Mouse (Mus musculus) erythroblast, adult 5-6 weeks (primary cell): ENCODE data around the gene Dtwd1. TPM values are rescaled to one million over a fixed set of nuclear protein-coding genes. Genes with fewer than 3 reads are reported as not detected.
A peak's percentile ranks its signal among the peaks of the same experiment; 100 is the strongest.
"Not testable (repeated sequence)": the region's sequence is repeated elsewhere in the genome, so short reads cannot be mapped to it uniquely, and the experiment has no call there.

ENCODE experiments used
- ATAC-seq: replicated peaks from 2 replicates; pipeline ENCODE4 v1.8.0; 2016; ENCODE audit warnings: moderate number of reproducible peaks, mild to moderate bottlenecking, moderate TSS enrichment, inconsistent platforms; ENCODE audit not compliant: poor library complexity, low FRiP score, severe bottlenecking
- total RNA-seq, 2 experiments: library from RNA; stranded (forward) in 1 of 2; stranded (reverse) in 1 of 2; fragments of 150-400 nt in 1 of 2; fragments of 200-764, 138-1000 nt in 1 of 2; gene quantifications; 2 replicates each; pipeline versions ENCODE4 v1.2.3 to v1.2.4; 2015 to 2017; ENCODE audit warnings: low replicate concordance in 2 of 2

The Dtwd1 gene
- 10.4 and 12.3 TPM in 2 replicates for total RNA-seq (2015; ENCODE audit: low replicate concordance)
- total RNA-seq (2017; ENCODE audit: low replicate concordance): 4.3 and 7.7 TPM in 2 replicates

- ATAC-seq: peak; percentile 96
Measured at GRCm38 (mm10) chr2:126151855-126152571, at the start of gene Dtwd1, which contains the start of gene Fam227b. Gene Dtwd1, plus strand, starts transcription at chr2:126152141. Gene Fam227b, minus strand, starts transcription at chr2:126152004.

GRCm38 (mm10) chr2:126147723-126148122, 4.2 kb upstream of the Dtwd1 start:
- no peak for ATAC-seq

DNA sequence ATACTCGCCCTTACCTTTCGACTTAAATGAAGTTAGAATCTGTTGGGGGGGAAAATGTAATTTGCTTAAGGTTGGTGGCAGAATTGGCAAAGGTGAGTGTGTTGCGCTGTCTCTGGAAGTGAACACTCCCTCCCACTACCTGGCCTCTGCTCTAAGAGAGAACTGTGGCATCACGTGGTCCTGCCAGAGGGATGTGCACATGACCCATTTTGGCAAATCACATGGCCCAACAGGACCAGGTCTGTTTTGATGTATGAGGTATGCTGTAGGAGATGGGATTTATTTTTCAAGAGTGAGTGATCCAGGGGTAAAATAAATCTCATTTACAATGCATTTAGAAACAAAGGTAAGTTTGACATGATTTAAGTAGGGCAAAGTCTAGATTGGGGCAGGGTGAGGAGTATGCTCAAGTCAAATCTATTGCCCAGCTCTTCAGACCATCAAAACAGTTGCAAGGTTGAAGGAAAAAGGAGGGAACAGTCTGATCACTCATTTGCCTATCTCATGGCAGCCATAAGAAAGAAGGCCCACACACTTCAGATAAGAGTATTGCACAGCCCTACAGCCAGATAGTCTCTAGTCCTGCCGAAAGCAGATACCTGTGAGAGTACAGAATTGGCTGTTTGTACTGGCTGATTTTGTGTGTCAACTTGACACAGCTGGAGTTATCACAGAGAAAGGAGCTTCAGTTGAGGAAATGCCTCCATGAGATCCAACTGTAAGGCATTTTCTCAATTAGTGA, 13.5 kb downstream of the Dtwd1 start:
- peak; percentile 97 for ATAC-seq

- ATAC-seq: peak; percentile 66
Measured at GRCm38 (mm10) chr2:126166335-126166734, 14.4 kb downstream of the Dtwd1 start.

- ATAC-seq: no peak
Measured at GRCm38 (mm10) chr2:126166848-126167617, 15.1 kb downstream of the Dtwd1 start.

DNA sequence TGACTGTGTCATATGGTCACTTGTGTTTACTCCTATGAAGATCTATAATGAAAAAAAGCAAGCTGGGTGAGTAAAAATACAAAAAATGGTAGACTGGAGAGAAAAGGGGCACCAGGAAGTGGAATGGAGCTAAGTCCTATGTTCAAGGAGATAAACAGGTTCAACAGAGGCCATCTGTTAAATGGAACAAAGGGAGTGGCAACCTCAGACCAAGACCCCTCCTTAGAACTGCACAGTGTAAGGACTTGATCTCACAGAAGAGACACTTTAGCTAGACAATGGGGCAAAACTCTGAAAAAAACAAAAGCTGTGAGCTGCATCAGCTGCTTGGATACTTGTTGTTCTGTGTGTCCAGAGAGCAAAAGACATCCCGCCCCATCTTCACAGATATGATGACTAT, 19.5 kb downstream of the Dtwd1 start:
- no peak for ATAC-seq

DNA sequence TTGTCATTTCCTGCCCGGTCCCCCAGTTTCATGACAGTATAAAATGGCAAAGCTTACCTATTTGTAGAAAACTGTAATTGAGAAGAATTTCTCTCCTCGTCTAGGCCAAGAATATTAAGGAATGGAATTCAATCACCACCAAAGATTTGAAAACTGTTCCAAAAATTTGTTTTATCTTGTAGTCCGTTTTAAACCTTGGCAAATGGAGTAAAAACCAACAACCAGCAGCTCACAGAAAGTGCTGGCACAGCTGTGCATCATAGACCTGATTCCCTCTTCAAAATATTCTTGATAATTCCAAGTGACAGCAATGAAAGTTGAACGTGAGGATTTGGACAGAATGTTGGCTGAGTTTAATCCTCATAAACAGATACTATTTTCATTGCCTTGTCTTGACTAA, 39.4 kb downstream of the Dtwd1 start:
- ATAC-seq: no peak

- ATAC-seq: 0 out of 2 replicates have a peak, but pooled peaks have one; percentile 52
Measured at GRCm38 (mm10) chr2:126192129-126192528, 40.2 kb downstream of the Dtwd1 start.

GRCm38 (mm10) chr2:126195631-126196356, 43.9 kb downstream of the Dtwd1 start:
- no peak for ATAC-seq

- no peak for ATAC-seq
Measured at GRCm38 (mm10) chr2:126198971-126199370, 47.0 kb downstream of the Dtwd1 start.

DNA sequence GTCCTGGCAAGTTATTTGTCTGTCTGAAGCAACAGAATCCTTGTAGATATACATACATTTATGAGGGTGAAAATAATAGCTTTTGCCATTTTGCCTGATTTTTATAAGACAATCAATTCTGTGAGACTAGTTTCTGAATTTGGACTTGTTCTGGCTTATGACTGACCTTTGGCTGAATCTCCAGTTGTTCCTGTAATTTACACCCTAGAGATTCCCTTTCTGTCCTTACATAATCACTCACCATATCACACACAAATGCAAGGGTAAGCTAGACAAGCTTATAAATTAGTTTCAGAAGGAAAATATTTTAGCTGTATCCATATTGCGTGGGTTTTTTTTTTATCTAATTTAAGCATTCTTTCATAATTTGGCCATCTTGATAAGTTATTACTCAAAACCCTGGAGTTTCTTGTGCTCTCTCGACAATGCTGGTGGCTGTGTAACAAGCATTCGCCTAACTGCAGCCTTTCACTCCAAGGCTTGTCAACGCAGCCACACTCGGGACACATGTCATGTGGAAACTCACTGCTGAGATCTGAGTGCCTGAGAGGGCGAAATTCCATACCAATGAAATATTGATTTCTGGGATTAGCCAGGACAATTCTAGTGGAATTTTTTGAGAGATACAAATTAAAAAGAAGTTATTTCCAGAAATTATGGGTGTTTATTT, 59.2 kb downstream of the Dtwd1 start:
- ATAC-seq: no peak

- ATAC-seq: not testable (repeated sequence)
Measured at GRCm38 (mm10) chr2:126214800-126215199, 62.9 kb downstream of the Dtwd1 start, which contains the start of gene Gm17555. Gene Gm17555, plus strand, starts transcription at chr2:126215100.

Other genes with a start within 250 kb of the Dtwd1 start
- gene Fgf7, start 117.5 kb upstream of the Dtwd1 start, total RNA-seq (2015; ENCODE audit: low replicate concordance): not detected in 2 replicates
- not detected in 2 replicates for gene Fgf7, start 117.5 kb upstream of the Dtwd1 start, total RNA-seq (2017; ENCODE audit: low replicate concordance)
- gene Fam227b, start 137 bp upstream of the Dtwd1 start, total RNA-seq (2015; ENCODE audit: low replicate concordance): not detected in 2 replicates
- not detected in 2 replicates for gene Fam227b, start 137 bp upstream of the Dtwd1 start, total RNA-seq (2017; ENCODE audit: low replicate concordance)
- gene Gm17555, start 63.0 kb downstream of the Dtwd1 start, total RNA-seq (2015; ENCODE audit: low replicate concordance): not detected in 2 replicates
- gene Gm17555, start 63.0 kb downstream of the Dtwd1 start, total RNA-seq (2017; ENCODE audit: low replicate concordance): not detected in 2 replicates